Mouse (Mus musculus) ES-E14 (cell line): ENCODE data around the gene Nell1.

Experiments used
- MAFK ChIP-seq: IDR thresholded peaks from 2 replicates; pipeline ENCODE4 v1.6.1; 2014; ENCODE audit warnings: mild to moderate bottlenecking, low read depth, low read length, inconsistent platforms; ENCODE audit not compliant: insufficient read depth
- ZC3H11A ChIP-seq: IDR thresholded peaks from 2 replicates; pipeline ENCODE4 v1.6.1; 2012; ENCODE audit warnings: low read depth, mild to moderate bottlenecking, inconsistent platforms, low read length, borderline replicate concordance
- ZNF384 ChIP-seq: IDR thresholded peaks from 2 replicates; pipeline ENCODE4 v1.6.1; 2012; ENCODE audit warnings: low read depth, low read length, inconsistent platforms

DNA sequence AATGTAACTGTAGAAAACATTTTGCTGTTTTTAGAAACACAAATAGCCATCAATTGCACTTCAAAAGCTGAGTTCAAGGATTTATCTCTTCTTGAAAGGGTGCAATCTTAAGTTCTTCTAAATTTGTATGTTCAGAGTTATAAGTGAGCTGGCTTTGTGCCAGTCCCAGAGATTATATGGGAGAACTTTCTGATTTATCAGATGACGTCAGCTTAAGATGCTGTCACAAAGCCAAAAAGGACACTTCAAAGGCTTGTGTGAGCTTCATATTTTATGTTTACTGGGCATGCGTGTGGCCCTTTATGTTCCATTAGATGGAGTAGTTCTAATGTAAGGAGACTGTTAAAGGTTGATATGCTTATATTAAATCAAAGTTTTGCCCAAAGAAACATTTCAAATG is 445.3 kb downstream of the Nell1 start:
- TF ChIP-seq MAFK (no peak), ZNF384 (no peak), ZC3H11A (no peak)
